Mouse (Mus musculus) G1E-ER4 (cell line): Measurements from ENCODE around the gene Insrr. TPM values are rescaled to one million over a fixed set of nuclear protein-coding genes. Genes with fewer than 3 reads are reported as not detected.

ENCODE experiments used
- GATA1 ChIP-seq: IDR thresholded peaks from one replicate; pipeline ENCODE4 v1.8.0; 2012; ENCODE audit warnings: low read length, inconsistent platforms
- polyA plus RNA-seq: library from polyadenylated mRNA; stranded (reverse); fragments of >175 nt; gene quantifications from 2 replicates; pipeline ENCODE4 v1.2.3, GENCODE M21; 2012

Insrr gene
- polyA plus RNA-seq, 1 experiment = not detected

- no peak for TF ChIP-seq GATA1
These were observed 29.0 kb upstream of the Insrr start for GRCm38 (mm10) chr3:87767764-87768163.

- no peak for TF ChIP-seq GATA1
These were observed 28.3 kb upstream of the Insrr start for GRCm38 (mm10) chr3:87768431-87768830.

- no peak for TF ChIP-seq GATA1
These were observed 27.9 kb upstream of the Insrr start for GRCm38 (mm10) chr3:87768844-87769243.

- no peak for TF ChIP-seq GATA1
These were observed 27.2 kb upstream of the Insrr start for GRCm38 (mm10) chr3:87769506-87769905.

GRCm38 (mm10) chr3:87770280-87770679 is 26.5 kb upstream of the Insrr start:
- no peak for TF ChIP-seq GATA1

- TF ChIP-seq GATA1 = no peak
These were observed 25.7 kb upstream of the Insrr start for GRCm38 (mm10) chr3:87771088-87771487.

- TF ChIP-seq GATA1 = no peak
These were observed 18.5 kb upstream of the Insrr start for GRCm38 (mm10) chr3:87778283-87778682.

GRCm38 (mm10) chr3:87779086-87779485 is 17.7 kb upstream of the Insrr start:
- no peak for TF ChIP-seq GATA1

GRCm38 (mm10) chr3:87783282-87784023 is 13.3 kb upstream of the Insrr start:
- no peak for TF ChIP-seq GATA1

GRCm38 (mm10) chr3:87785156-87785555 is 11.6 kb upstream of the Insrr start:
- TF ChIP-seq GATA1 = no peak

- no peak for TF ChIP-seq GATA1
These were observed 11.0 kb upstream of the Insrr start for GRCm38 (mm10) chr3:87785626-87786214.

GRCm38 (mm10) chr3:87789248-87789647 is 7.5 kb upstream of the Insrr start:
- no peak for TF ChIP-seq GATA1

- TF ChIP-seq GATA1 = no peak
These were observed 7.0 kb upstream of the Insrr start for GRCm38 (mm10) chr3:87789768-87790167.

- no peak for TF ChIP-seq GATA1
These were observed 1.8 kb upstream of the Insrr start, which contains the start of gene Ntrk1 for GRCm38 (mm10) chr3:87794922-87795325. TSS of gene Ntrk1 (minus strand) at chr3:87795162.

- no peak for TF ChIP-seq GATA1
These were observed 1.1 kb upstream of the Insrr start for GRCm38 (mm10) chr3:87795336-87796277.

GRCm38 (mm10) chr3:87801681-87802080 is 4.9 kb downstream of the Insrr start:
- TF ChIP-seq GATA1 = no peak
